Mouse (Mus musculus): ENCODE data around the gene Smco2. TPM values are rescaled to one million over a fixed set of nuclear protein-coding genes. Genes with fewer than 3 reads are reported as not detected.

Smco2 gene
- polyA plus RNA-seq, 1 experiment from 2014 or later, result not detected

DNA sequence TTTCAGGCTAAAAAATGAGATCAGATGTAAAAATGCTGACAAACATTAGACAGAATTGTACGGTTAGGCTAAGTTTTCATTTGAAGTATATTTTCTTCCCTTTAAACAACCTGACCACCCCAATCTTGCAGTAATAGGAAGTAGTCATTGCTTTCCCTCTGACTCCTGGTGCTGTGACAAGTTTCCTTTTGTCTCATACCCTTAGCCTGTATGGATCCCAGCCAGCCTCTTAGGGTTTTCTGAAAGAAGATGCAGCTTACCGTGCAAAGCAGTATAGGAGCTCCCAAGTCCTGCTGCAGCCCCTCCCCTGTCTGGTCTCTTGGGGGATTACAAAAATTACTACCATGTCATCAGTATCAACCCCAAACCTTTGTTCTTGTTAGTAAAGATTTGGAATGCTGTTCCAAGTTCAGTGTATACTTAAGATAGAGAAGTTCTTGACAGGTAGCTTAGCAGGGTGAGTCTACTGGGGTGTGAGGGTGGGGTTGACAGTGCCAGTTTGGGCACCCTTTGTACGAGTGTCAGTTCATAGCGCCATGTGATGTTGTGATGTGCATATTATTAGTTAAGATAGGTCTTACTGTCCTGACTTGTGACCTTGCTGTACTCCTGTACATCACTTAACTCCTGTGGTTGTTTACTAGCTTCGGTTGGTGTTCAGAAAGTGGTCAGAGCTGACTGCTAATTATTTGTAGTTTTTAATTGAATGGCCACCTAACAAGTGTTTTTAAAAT lies 57.3 kb downstream of the Smco2 start:
- ATAC-seq (ENCODE audit: low FRiP score), result no peak
- WGBS, result 84% methylated on average over 5 of the region's 5 CpGs
- H3K27me3 ChIP-seq, result no peaks in the 10 kb centered on the region
- no peak overlapping the region for H3K4me3 ChIP-seq
- H3K27ac ChIP-seq, result no peak overlapping the region
- H3K4me1 ChIP-seq, result no peaks in the 10 kb centered on the region
- H3K36me3 ChIP-seq, result no peaks in the 10 kb centered on the region
- H3K9me3 ChIP-seq (replicated peaks), result no peaks in the 10 kb centered on the region
- H3K9ac ChIP-seq, result no peak overlapping the region
- H3K4me2 ChIP-seq (replicated peaks), result no peak overlapping the region

DNA sequence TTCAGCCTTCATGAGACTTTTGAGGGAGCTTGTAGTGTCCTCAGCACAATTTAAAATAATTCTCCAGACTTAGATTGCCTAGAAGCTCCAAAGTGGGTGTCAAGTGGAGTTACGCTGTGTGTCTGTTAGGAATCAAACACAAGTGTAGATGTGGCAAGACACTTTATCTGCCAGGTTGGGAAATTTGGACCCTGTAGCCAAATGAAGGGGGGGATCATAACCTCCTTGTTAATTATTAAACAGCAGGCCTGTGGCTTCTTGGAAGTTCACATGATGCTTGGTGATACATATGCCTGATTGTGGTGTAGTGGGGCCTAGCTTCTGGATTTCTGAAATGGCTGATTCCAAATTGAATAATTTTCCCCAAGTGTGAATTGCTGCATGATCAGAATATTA lies 57.9 kb downstream of the Smco2 start:
- WGBS, result 95% methylated on average over 1 of the region's 1 CpGs
- H3K9me3 ChIP-seq (replicated peaks), result no peaks in the 10 kb centered on the region
- H3K4me2 ChIP-seq (replicated peaks), result no peak overlapping the region

DNA sequence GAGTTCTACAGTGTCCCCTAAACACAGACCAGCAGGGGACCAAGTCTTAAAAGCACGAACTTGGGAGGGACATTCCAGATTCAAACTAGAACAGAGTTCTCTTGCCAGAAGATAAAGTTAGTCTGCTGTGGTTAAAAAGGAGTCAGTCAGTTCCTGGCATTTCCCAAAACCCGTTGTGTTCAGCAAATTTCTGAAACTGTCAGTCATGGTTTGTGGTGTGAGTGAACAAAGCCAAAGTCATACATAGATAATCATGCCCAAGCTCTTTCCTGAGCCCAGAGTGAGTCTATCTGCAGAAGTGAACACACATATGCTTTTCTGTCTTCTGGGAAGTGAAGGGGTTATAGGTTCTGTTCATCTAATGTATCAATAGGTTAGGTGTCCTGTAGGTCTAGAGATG lies 58.9 kb downstream of the Smco2 start:
- WGBS, result 71% methylated on average over 2 of the region's 2 CpGs
- ATAC-seq (ENCODE audit: low FRiP score), result no peak
- Histone ChIP-seq H3K9me3 (replicated peaks) (no peaks in the 10 kb centered on the region), H3K4me1 (peaks cover 5% of the 10 kb centered on the region; the same call in 1 of the 2 replicates), H3K4me2 (replicated peaks) (no peak overlapping the region), H3K27ac (no peak overlapping the region), H3K36me3 (no peaks in the 10 kb centered on the region), H3K27me3 (no peaks in the 10 kb centered on the region), H3K9ac (no peak overlapping the region), H3K4me3 (no peak overlapping the region)

More for the DNA sequence above, 57.9 kb downstream of the Smco2 start:
- Histone ChIP-seq H3K4me3 (no peak overlapping the region), H3K27ac (no peak overlapping the region), H3K36me3 (no peaks in the 10 kb centered on the region), H3K27me3 (no peaks in the 10 kb centered on the region), H3K4me1 (peaks cover under 1% of the 10 kb centered on the region; the same call in 1 of the 2 replicates), H3K9ac (no peak overlapping the region)
- ATAC-seq (ENCODE audit: low FRiP score), result no peak

DNA sequence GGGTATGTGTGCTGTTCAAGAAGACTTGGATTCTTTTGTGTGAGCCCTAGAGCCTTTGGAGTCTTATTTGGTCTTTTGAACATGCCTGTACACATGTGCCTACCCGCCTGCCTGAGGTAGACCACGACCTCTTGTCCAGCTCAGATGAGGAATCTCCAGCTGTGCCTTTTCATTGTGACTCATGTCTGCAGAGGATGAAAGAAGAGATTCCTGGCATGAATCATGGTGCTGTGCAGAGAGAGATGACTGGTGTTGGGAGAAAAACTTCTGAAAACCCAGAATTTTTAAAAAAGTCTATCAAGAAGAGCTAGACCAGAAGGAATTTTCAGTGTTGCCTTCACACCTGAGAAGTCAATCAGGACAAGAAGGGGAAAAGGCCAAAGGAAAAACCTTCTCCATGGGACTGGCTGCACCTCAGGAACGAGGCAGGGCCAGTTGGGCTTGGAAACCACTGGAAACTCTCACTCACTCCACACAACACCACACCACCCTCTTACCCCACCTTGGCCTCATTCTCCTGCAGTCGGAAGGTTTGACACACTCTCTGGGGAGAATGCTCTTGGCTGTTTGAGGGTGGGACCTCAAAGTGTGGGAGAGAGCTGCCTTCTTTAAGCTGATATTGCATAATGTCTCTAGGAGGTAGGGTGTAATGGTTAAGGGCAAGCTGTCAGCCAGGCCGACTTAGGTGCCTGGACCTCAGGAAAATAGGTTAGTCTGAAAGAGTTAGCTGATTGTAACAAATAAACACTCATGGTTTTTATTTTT lies 60.0 kb downstream of the Smco2 start:
- no peak for ATAC-seq (ENCODE audit: low FRiP score)
- peaks cover 5% of the 10 kb centered on the region; the same call in 1 of the 2 replicates for H3K4me1 ChIP-seq
- no peak overlapping the region for H3K27ac ChIP-seq
- H3K36me3 ChIP-seq, result no peaks in the 10 kb centered on the region
- no peak overlapping the region for H3K4me3 ChIP-seq
- H3K27me3 ChIP-seq, result no peaks in the 10 kb centered on the region
- no peak overlapping the region for H3K4me2 ChIP-seq (replicated peaks)
- no peaks in the 10 kb centered on the region for H3K9me3 ChIP-seq (replicated peaks)
- H3K9ac ChIP-seq, result no peak overlapping the region
- WGBS, result 83% methylated on average over 5 of the region's 5 CpGs

DNA sequence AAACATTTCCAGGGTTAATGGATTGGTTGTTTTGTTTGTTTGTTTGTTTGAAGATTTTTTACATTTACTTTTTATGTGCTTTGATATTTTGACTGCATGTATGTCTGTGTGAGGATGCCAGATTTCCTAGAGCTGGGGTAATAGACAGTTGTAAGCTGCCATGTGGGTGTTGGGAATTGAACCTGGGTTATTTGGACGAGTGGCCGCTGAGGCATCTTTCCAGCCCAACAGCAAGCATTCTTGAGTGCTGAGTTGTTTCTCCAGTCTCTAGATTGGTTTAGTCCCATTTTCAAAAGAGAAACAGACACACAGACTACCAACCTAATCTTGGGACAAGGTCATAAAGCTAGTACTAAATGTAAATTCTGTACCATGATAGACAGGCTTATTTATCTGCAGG lies 60.9 kb downstream of the Smco2 start:
- ATAC-seq (ENCODE audit: low FRiP score), result no peak
- Histone ChIP-seq H3K27me3 (no peaks in the 10 kb centered on the region), H3K4me3 (no peak overlapping the region), H3K9ac (no peak overlapping the region), H3K27ac (no peak overlapping the region), H3K9me3 (replicated peaks) (no peaks in the 10 kb centered on the region), H3K4me2 (replicated peaks) (no peak overlapping the region), H3K36me3 (no peaks in the 10 kb centered on the region), H3K4me1 (peaks cover 5% of the 10 kb centered on the region; the same call in 1 of the 2 replicates)
- 91% methylated on average over 2 of the region's 2 CpGs for whole genome bisulfite sequencing

DNA sequence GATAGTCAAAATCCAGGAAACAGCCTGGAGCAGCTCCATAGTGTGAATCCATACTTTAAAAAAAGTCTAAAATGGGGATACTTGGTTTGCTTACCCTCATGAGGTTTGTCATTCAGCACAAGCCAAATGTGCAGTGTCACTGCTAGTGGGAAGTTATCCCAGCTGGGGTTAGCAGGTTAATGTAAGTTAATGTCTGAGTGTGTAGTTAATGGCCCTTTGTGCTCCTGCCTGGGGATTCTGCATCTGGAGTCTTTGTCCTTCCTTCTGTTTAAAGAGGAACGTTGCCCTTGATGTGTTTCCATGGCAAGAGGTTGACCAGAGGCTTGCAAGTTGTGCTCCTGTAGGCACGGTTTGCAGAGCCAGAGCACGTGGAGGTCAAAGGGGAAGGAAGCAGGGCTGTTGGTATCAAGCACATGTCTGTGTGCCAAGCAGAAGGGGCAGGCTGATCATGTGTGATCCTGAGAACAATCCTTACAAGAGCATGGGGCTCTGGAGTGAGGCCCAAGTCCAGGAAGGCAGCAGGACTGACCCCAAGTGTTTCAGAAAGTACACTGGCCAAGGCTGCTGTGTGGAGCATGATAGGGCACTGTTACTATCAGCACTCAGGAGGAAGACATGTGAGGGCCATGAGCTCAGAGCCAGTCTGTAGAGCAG lies 63.1 kb downstream of the Smco2 start:
- Histone ChIP-seq H3K27ac (no peak overlapping the region; the same call in 1 of the 2 replicates), H3K4me3 (no peak overlapping the region), H3K27me3 (no peaks in the 10 kb centered on the region), H3K36me3 (no peaks in the 10 kb centered on the region), H3K9me3 (replicated peaks) (no peaks in the 10 kb centered on the region), H3K4me1 (peaks cover 5% of the 10 kb centered on the region; the same call in 1 of the 2 replicates), H3K9ac (no peak overlapping the region), H3K4me2 (replicated peaks) (no peak overlapping the region)
- ATAC-seq (ENCODE audit: low FRiP score), result no peak
- 10% methylated on average over 3 of the region's 3 CpGs for WGBS

DNA sequence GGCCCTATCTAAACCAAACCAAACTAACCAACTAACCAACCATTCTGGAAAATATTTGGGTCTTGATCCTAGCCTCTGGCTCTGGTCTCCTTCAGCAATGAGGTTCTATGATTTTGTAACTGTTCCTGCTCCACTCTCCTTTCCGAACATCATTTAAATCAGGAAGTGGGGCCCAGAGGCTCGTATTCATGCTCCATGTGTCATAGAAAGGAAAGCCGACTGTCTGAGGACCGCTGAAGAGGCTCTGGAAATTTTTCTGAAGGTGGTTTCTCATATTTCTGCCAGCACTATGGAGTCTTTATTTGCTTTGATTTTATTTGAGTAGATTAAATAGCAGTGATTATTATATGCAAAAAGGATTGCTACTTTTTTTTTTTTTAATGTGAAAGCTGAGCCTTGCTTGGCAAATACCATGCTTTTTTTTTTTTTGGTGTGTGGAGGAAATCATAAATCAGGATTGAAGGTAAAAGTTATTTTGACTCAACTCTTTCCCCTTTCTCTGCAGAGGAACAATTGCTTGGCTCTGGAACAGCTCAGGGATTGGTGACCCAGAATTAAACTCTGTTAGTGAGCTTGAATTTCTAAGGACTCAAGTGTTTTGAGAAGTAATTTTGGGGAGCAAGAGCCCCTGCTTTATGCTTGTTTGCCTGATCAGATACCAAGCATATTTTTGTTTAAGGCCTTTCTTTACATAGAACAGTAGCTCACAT lies 63.7 kb downstream of the Smco2 start:
- Histone ChIP-seq H3K27me3 (no peaks in the 10 kb centered on the region), H3K4me3 (no peak overlapping the region), H3K9ac (no peak overlapping the region), H3K9me3 (replicated peaks) (no peaks in the 10 kb centered on the region), H3K4me2 (replicated peaks) (no peak overlapping the region), H3K4me1 (peaks cover 5% of the 10 kb centered on the region; the same call in 1 of the 2 replicates), H3K36me3 (no peaks in the 10 kb centered on the region), H3K27ac (no peak overlapping the region)
- 59% methylated on average over 4 of the region's 4 CpGs for WGBS
- no peak for ATAC-seq (ENCODE audit: low FRiP score)

DNA sequence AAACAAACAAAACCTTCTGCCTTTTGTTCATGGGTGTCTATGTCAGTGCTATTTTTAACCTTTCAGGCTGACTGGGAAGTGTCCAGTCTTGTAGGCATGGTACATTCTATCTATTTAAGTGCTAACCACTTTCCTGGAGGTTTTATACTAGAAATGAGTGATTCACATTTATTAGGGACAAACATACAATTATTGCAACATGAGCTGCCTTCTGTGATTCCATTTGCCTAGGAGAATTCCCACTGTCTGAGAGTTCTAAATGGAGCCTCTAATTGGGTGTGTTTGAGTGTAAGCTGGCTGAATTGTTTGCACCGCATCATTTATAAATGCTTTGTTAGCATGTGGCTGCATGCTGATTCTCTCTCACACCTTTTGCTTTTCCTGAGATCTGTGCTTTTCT lies 65.9 kb downstream of the Smco2 start:
- Histone ChIP-seq H3K4me2 (replicated peaks) (no peak overlapping the region), H3K36me3 (no peaks in the 10 kb centered on the region), H3K27me3 (no peaks in the 10 kb centered on the region), H3K9ac (no peak overlapping the region), H3K4me1 (peaks cover 5% of the 10 kb centered on the region; the same call in 1 of the 2 replicates), H3K9me3 (replicated peaks) (no peaks in the 10 kb centered on the region), H3K4me3 (no peak overlapping the region), H3K27ac (no peak overlapping the region)
- WGBS, result 91% methylated on average over 1 of the region's 1 CpGs
- no peak for ATAC-seq (ENCODE audit: low FRiP score)

DNA sequence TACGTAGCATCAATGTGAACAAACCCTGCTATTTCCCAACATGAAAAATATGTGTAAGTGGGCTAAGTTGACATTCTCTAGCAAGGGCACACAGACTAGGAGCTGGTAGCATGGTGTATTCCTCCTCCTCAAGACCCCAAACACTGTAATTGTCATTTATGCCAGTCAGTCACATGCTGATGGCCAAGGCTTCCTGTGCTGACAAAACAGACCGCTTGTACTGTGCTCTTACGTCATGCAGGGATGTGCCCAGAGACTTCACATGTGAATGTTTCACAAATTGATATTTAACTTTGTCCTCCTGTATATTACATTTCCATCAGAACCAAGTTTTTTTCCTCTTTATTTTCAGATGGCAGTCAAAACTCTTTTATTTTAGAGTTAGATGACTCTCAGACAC lies 67.5 kb downstream of the Smco2 start:
- Histone ChIP-seq H3K4me3 (no peak overlapping the region), H3K36me3 (no peaks in the 10 kb centered on the region), H3K4me1 (peaks cover 5% of the 10 kb centered on the region; the same call in 1 of the 2 replicates), H3K4me2 (replicated peaks) (no peak overlapping the region), H3K9ac (no peak overlapping the region), H3K27me3 (no peaks in the 10 kb centered on the region), H3K9me3 (replicated peaks) (no peaks in the 10 kb centered on the region), H3K27ac (no peak overlapping the region)
- ATAC-seq (ENCODE audit: low FRiP score), result no peak
- 79% methylated on average over 3 of the region's 3 CpGs for WGBS

DNA sequence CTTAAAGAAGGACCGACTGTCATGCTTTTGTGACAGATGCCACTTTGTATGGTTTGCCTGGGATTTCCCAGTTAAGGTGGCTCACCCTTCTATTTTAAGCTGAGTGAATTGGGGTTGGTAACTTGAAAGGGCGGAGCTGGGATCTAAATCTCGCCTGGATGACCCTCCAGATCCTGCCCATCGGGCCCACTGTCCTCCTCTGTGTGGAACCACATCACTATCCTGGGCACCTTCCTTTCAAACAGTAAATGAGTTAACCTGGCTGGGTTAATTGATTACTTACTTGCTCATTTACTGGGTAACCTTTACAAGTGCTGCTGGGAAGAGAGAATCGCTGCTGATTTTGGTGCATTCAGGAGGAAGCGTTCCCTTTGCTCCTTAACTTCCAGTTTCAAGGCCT lies 68.4 kb downstream of the Smco2 start:
- no peak overlapping the region for H3K4me3 ChIP-seq
- WGBS, result 84% methylated on average over 6 of the region's 6 CpGs
- H3K27ac ChIP-seq, result no peak overlapping the region
- H3K4me2 ChIP-seq (replicated peaks), result no peak overlapping the region
- no peaks in the 10 kb centered on the region for H3K4me1 ChIP-seq
- no peak overlapping the region for H3K9ac ChIP-seq
- no peaks in the 10 kb centered on the region for H3K27me3 ChIP-seq
- no peak for ATAC-seq (ENCODE audit: low FRiP score)
- no peaks in the 10 kb centered on the region for H3K9me3 ChIP-seq (replicated peaks)
- no peaks in the 10 kb centered on the region for H3K36me3 ChIP-seq
